Mouse (Mus musculus) liver, adult 2 months (tissue): Measurements from ENCODE around the gene Atp8a2. TPM values are rescaled to one million over a fixed set of nuclear protein-coding genes. Genes with fewer than 3 reads are reported as not detected.
A peak's percentile ranks its signal among the peaks of the same experiment; 100 is the strongest.

Experiments used
- DNase-seq: peaks from one replicate; pipeline ENCODE4 v3.0.0-alpha.2; 2011; ENCODE audit warnings: low read depth, low spot score; ENCODE audit errors: extremely low read depth
- H3K27ac ChIP-seq: fragments of 200-500 bp; replicated peaks from 2 replicates; pipeline ENCODE4 v1.5.1; 2012; ENCODE audit warnings: low read depth, mild to moderate bottlenecking, control low read depth, inconsistent platforms, low read length; ENCODE audit not compliant: insufficient read depth
- H3K27me3 ChIP-seq: fragments of 200-500 bp; 2 replicates; pipeline ENCODE4 v1.6.1; 2012; ENCODE audit warnings: mild to moderate bottlenecking, moderate library complexity, low read length, inconsistent platforms; ENCODE audit not compliant: control insufficient read depth, insufficient read depth
- H3K36me3 ChIP-seq: fragments of 200-500 bp; 2 replicates; pipeline ENCODE4 v1.6.1; 2012; ENCODE audit warnings: low read length, inconsistent platforms; ENCODE audit not compliant: control insufficient read depth, insufficient read depth
- H3K4me1 ChIP-seq: fragments of 200-500 bp; 2 replicates; pipeline ENCODE4 v1.6.1; 2011; ENCODE audit warnings: low read length; ENCODE audit not compliant: control insufficient read depth, insufficient read depth
- H3K4me3 ChIP-seq: fragments of 200-500 bp; 2 replicates; pipeline ENCODE4 v1.5.1; 2011; ENCODE audit warnings: low read depth, mild to moderate bottlenecking, control low read depth, low read length, moderate library complexity; ENCODE audit not compliant: insufficient read depth
- H3K79me2 ChIP-seq: fragments of 200-500 bp; 2 replicates; pipeline ENCODE4 v1.6.1; 2012; ENCODE audit warnings: inconsistent platforms, mild to moderate bottlenecking, low read length, moderate library complexity; ENCODE audit not compliant: control insufficient read depth, insufficient read depth
- H3K9ac ChIP-seq: fragments of 200-500 bp; 2 replicates; pipeline ENCODE4 v1.6.1; 2012; ENCODE audit warnings: low read depth, mild to moderate bottlenecking, control low read depth, inconsistent platforms, low read length
- CTCF ChIP-seq: fragments of 200-500 bp; IDR thresholded peaks from 2 replicates; pipeline ENCODE4 v1.5.1; 2011; ENCODE audit warnings: low read depth, low read length, control low read depth
- POLR2A ChIP-seq: fragments of 200-500 bp; IDR thresholded peaks from 2 replicates; pipeline ENCODE4 v1.6.1; 2011; ENCODE audit warnings: low read length, control low read depth; ENCODE audit not compliant: insufficient read depth; ENCODE audit errors: extremely low read depth
- WGBS: fragments of 180-500 bp; shearing (Covaris S2); methylation state at CpG from one replicate; pipeline ENCODE4 v1.1.7; 2018; 5-methylcytosine and 5-hydroxymethylcytosine counted together
- polyA plus RNA-seq: library from polyadenylated mRNA; depleted of rRNA; stranded (reverse); fragments of >200 nt; gene quantifications from 2 replicates; pipeline ENCODE4 v1.2.3, GENCODE M21; 2012; rRNA removed
- total RNA-seq: library from RNA; depleted of rRNA; stranded (reverse); fragments of >200 nt; gene quantifications from 2 replicates; pipeline ENCODE4 v1.2.3, GENCODE M21; 2014; rRNA removed

Gene Atp8a2
- total and polyA plus RNA-seq, 2 experiments: 0.02 to 0.18 TPM

DNA sequence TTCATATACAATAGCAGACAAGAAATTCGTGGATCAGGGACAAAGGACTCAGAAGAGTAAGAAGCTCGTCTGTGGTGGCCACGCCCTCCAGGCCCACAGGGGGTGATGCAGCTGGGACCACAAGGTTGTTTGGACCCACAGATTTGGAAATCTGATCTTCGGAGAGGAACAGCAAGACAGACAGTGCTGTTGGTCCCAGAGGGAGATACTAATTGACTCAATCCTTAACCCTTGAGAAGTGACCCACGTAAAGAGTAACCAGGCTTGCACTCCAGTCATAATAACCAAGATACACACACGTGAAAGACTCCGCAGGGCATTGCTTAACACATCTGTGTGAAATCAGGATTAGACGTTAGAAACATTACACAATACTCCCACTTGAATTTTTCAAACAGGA is 605.1 kb downstream of the Atp8a2 start:
- peaks cover 44% of the 10 kb centered on the region for H3K36me3 ChIP-seq
- no peaks in the 10 kb centered on the region for H3K27me3 ChIP-seq
- H3K9ac ChIP-seq: no peak overlapping the region
- 81% methylated on average over 8 of the region's 8 CpGs for WGBS
- DNase-seq: no peak
- H3K79me2 ChIP-seq: peaks cover 5% of the 10 kb centered on the region; the same call in 1 of the 2 replicates
- no peak for TF ChIP-seq POLR2A
- no peak for TF ChIP-seq CTCF
- peaks cover 6% of the 10 kb centered on the region for H3K4me1 ChIP-seq
- H3K4me3 ChIP-seq: no peak overlapping the region
- H3K27ac ChIP-seq: no peak overlapping the region

DNA sequence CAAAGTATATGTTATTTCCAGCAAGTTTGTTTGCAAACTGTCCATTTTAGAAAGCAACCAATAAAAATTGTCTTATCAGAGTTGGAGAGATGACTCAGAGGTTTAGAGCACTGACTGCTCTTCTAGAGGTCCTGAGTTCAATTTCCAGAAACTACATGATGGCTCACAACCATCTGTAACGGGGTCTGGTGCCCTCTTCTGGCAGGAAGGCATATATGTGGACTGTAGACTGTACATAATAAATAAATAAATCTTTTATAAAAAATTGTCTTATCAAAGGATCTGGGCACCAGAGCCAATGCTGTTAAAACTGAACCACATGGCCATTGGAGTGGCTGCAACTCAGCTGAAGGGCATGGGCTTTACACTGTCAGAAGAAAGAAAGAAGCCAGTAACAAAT is 606.4 kb downstream of the Atp8a2 start:
- peaks cover 54% of the 10 kb centered on the region for H3K36me3 ChIP-seq
- no peaks in the 10 kb centered on the region for H3K4me1 ChIP-seq
- H3K27me3 ChIP-seq: no peaks in the 10 kb centered on the region
- TF ChIP-seq CTCF: 0 out of 2 replicates have a peak, but pooled peaks have one; percentile 9
- no peak for TF ChIP-seq POLR2A
- DNase-seq: no peak
- no peaks in the 10 kb centered on the region for H3K79me2 ChIP-seq
- no peak overlapping the region for H3K4me3 ChIP-seq
- H3K9ac ChIP-seq: no peak overlapping the region
- no peak overlapping the region for H3K27ac ChIP-seq
- 73% methylated on average over 1 of the region's 1 CpGs for WGBS

Other genes with a start within 250 kb of the Atp8a2 start
- not detected in 2 replicates for gene Nupl1, start 54.3 kb upstream of the Atp8a2 start, total RNA-seq
- gene Nupl1, start 54.3 kb upstream of the Atp8a2 start, polyA plus RNA-seq: not detected in 2 replicates
- gene Gm49336, start 54.3 kb upstream of the Atp8a2 start, total RNA-seq: 14.8 and 15.2 TPM in 2 replicates
- 5.4 and 6.4 TPM in 2 replicates for gene Gm49336, start 54.3 kb upstream of the Atp8a2 start, polyA plus RNA-seq
- gene Mtmr6, start 68.0 kb upstream of the Atp8a2 start, total RNA-seq: 19.1 and 22.7 TPM in 2 replicates
- gene Mtmr6, start 68.0 kb upstream of the Atp8a2 start, polyA plus RNA-seq: 5.9 and 6.4 TPM in 2 replicates
- gene Amer2, start 176.1 kb upstream of the Atp8a2 start, total RNA-seq: 0.28 and 0.34 TPM in 2 replicates
- gene Amer2, start 176.1 kb upstream of the Atp8a2 start, polyA plus RNA-seq: 0.16 and 0.24 TPM in 2 replicates